Mouse (Mus musculus) small intestine, adult 2 months (tissue): Measurements from ENCODE around the gene G6pc.
"Not testable (repeated sequence)": the region's sequence is repeated elsewhere in the genome, so short reads cannot be mapped to it uniquely, and the experiment has no call there.

Source experiments
- CTCF ChIP-seq: fragments of 200-500 bp; IDR thresholded peaks from 2 replicates; pipeline ENCODE4 v1.5.1; 2012; ENCODE audit warnings: low read depth, mild to moderate bottlenecking, control low read depth, inconsistent platforms, low read length, moderate library complexity, mixed read lengths; ENCODE audit not compliant: insufficient replicate concordance, insufficient read length; ENCODE audit errors: extremely low read depth
- POLR2A ChIP-seq: fragments of 200-500 bp; IDR thresholded peaks from 2 replicates; pipeline ENCODE4 v1.6.1; 2012; ENCODE audit warnings: low read depth, mild to moderate bottlenecking, control low read depth, inconsistent platforms, low read length, moderate library complexity

DNA sequence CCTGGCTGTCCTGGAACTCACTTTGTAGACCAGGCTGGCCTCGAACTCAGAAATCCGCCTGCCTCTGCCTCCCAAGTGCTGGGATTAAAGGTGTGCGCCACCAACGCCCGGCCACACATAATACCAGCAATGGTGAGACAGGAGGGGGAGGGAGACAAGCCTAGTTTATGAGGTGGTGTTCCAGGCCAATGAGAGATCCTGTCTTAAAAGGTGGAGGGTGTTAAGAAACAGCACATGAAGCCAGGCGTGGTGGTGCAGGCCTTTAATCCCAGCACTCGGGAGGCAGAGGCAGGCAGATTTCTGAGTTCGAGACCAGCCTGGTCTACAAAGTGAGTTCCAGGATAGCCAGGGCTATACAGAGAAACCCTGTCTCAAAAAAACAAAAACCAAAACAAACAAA, 10.8 kb downstream of the G6pc start:
- not testable (repeated sequence) for TF ChIP-seq CTCF, POLR2A
